ENCODE assay signal across 13 mouse cellular contexts in genomic region chr8:117775626-117776025, GRCm38 (mm10).
"Had no signal": no experiment of that assay in that cellular context is flagged by ENCODE, and none has a peak within 500 bp of the region (broad histone marks: within the 10 kb centered on the region; RNA-seq: fewer than 3 reads in every experiment).

No protein-coding gene starts in this region.

- H3K9ac ChIP-seq: limb, embryonic 12.5 days; midbrain, embryonic 13.5 days; neural tube, embryonic 12.5 days had no signal

- H3K4me2 ChIP-seq: limb, embryonic 12.5 days; midbrain, embryonic 13.5 days; neural tube, embryonic 12.5 days had no signal

- H3K4me1 ChIP-seq: limb, embryonic 12.5 days; midbrain, embryonic 13.5 days; neural tube, embryonic 12.5 days had no signal

- ATAC-seq: lung, postnatal 0 days; midbrain, embryonic 13.5 days had no signal

- H3K9me3 ChIP-seq: limb, embryonic 12.5 days; midbrain, embryonic 13.5 days; neural tube, embryonic 12.5 days had no signal

- H3K36me3 ChIP-seq: limb, embryonic 12.5 days; midbrain, embryonic 13.5 days; neural tube, embryonic 12.5 days had no signal

- DNase-seq: kidney, adult 9 months; kidney, postnatal 4 days; lung, adult 2 months; lung, postnatal 36 days; thymus, adult 2 months; thymus, postnatal 25 days had no signal

- H3K4me3 ChIP-seq: layer of hippocampus, adult 2 months; limb, embryonic 12.5 days; midbrain, embryonic 13.5 days; myocyte; neural tube, embryonic 12.5 days had no signal

- H3K27ac ChIP-seq: kidney, postnatal 0 days; layer of hippocampus, adult 2 months; limb, embryonic 12.5 days; midbrain, embryonic 13.5 days; neural tube, embryonic 12.5 days had no signal

- H3K27me3 ChIP-seq: limb, embryonic 12.5 days; midbrain, embryonic 13.5 days; neural tube, embryonic 12.5 days had no signal
